Mouse (Mus musculus) adrenal gland, postnatal 36 days (tissue): ENCODE measurements around the gene Chpt1. TPM values are rescaled to one million over a fixed set of nuclear protein-coding genes. Genes with fewer than 3 reads are reported as not detected.
"Not testable (repeated sequence)": the region's sequence is repeated elsewhere in the genome, so short reads cannot be mapped to it uniquely, and the experiment has no call there.

Experiments used
- DNase-seq, 2 experiments: peaks; one replicate each; pipeline ENCODE4 v3.0.0; 2021; ENCODE audit warnings: mixed read lengths in 1 of 2
- total RNA-seq, 2 experiments: library from RNA; stranded (reverse); gene quantifications; 2 replicates each; pipeline ENCODE4 v1.2.3; 2021

Chpt1 gene
- total RNA-seq, 2 experiments from 2014 or later: 342 to 431 TPM

GRCm38 (mm10) chr10:88494959-88495587, 8.8 kb downstream of the Chpt1 start:
- no peak for DNase-seq

GRCm38 (mm10) chr10:88492658-88493057, 11.2 kb downstream of the Chpt1 start:
- DNase-seq: no peak

GRCm38 (mm10) chr10:88491632-88492031, 12.2 kb downstream of the Chpt1 start:
- DNase-seq: peak in 1 of 2 experiments; percentile 5

- DNase-seq: no peak
Observed at GRCm38 (mm10) chr10:88488629-88489028, 15.2 kb downstream of the Chpt1 start.

GRCm38 (mm10) chr10:88482866-88483265, 21.0 kb downstream of the Chpt1 start:
- not testable (repeated sequence) for DNase-seq

GRCm38 (mm10) chr10:88460122-88460820, 43.6 kb downstream of the Chpt1 start:
- no peak for DNase-seq

- no peak for DNase-seq
Observed at GRCm38 (mm10) chr10:88459502-88459992, 44.3 kb downstream of the Chpt1 start, which contains the start of gene Sycp3. Gene Sycp3, plus strand, starts transcription at chr10:88459569.

- DNase-seq: no peak
Observed at GRCm38 (mm10) chr10:88457816-88458215, 46.1 kb downstream of the Chpt1 start.

GRCm38 (mm10) chr10:88451990-88452389, 51.9 kb downstream of the Chpt1 start:
- DNase-seq: no peak

- peak; percentile 51 to 60 for DNase-seq
Observed at GRCm38 (mm10) chr10:88451221-88451620, 52.7 kb downstream of the Chpt1 start.

- DNase-seq: peak in 1 of 2 experiments; percentile 18
Observed at GRCm38 (mm10) chr10:88441224-88441623, 62.6 kb downstream of the Chpt1 start.

GRCm38 (mm10) chr10:88427998-88428397, 75.9 kb downstream of the Chpt1 start:
- no peak for DNase-seq

- no peak for DNase-seq
Observed at GRCm38 (mm10) chr10:88426896-88427295, 77.0 kb downstream of the Chpt1 start.

- DNase-seq: peak; percentile 37 to 79
Observed at GRCm38 (mm10) chr10:88426158-88426816, 77.6 kb downstream of the Chpt1 start.

- no peak for DNase-seq
Observed at GRCm38 (mm10) chr10:88420655-88421435, 83.0 kb downstream of the Chpt1 start.

GRCm38 (mm10) chr10:88420141-88420541, 83.7 kb downstream of the Chpt1 start:
- no peak for DNase-seq

GRCm38 (mm10) chr10:88417686-88418085, 86.2 kb downstream of the Chpt1 start:
- no peak for DNase-seq

- no peak for DNase-seq
Observed at GRCm38 (mm10) chr10:88412290-88412995, 91.4 kb downstream of the Chpt1 start.

GRCm38 (mm10) chr10:88409751-88410150, 94.1 kb downstream of the Chpt1 start:
- DNase-seq: no peak

- no peak for DNase-seq
Observed at GRCm38 (mm10) chr10:88407875-88408631, 95.8 kb downstream of the Chpt1 start.

GRCm38 (mm10) chr10:88405812-88406211, 98.1 kb downstream of the Chpt1 start:
- DNase-seq: peak; percentile 20 to 30
